Mouse (Mus musculus) heart, postnatal 4 days (tissue): ENCODE data around the gene Ppp1r12c. TPM values are rescaled to one million over a fixed set of nuclear protein-coding genes. Genes with fewer than 3 reads are reported as not detected.

ENCODE experiments used
- DNase-seq: peaks from one replicate; pipeline ENCODE4 v3.0.0; 2021
- total RNA-seq, 2 experiments: library from RNA; stranded (reverse); gene quantifications; 2 replicates each; pipeline ENCODE4 v1.2.3; 2021

Gene Ppp1r12c
- total RNA-seq, 2 experiments from 2014 or later = 89.8 to 92.3 TPM

- peak; percentile 76 for DNase-seq
Observed at GRCm38 (mm10) chr7:4516332-4517050, 15.0 kb upstream of the Ppp1r12c start, which contains the start of gene Tnnt1. Tnnt1 (minus strand) TSS chr7:4516382.

GRCm38 (mm10) chr7:4515853-4516252, 14.4 kb upstream of the Ppp1r12c start:
- peak; percentile 47 for DNase-seq

- DNase-seq = peak; percentile 71
Observed at GRCm38 (mm10) chr7:4513829-4514712, 12.6 kb upstream of the Ppp1r12c start.

- peak; percentile 67 for DNase-seq
Observed at GRCm38 (mm10) chr7:4513236-4513635, 11.8 kb upstream of the Ppp1r12c start.

GRCm38 (mm10) chr7:4511489-4512224, 10.2 kb upstream of the Ppp1r12c start:
- no peak for DNase-seq

- peak; percentile 94 for DNase-seq
Observed at GRCm38 (mm10) chr7:4509863-4510608, 8.6 kb upstream of the Ppp1r12c start.

- DNase-seq = no peak
Observed at GRCm38 (mm10) chr7:4508739-4509116, 7.2 kb upstream of the Ppp1r12c start.

- DNase-seq = no peak
Observed at GRCm38 (mm10) chr7:4508062-4508738, 6.7 kb upstream of the Ppp1r12c start.

- no peak for DNase-seq
Observed at GRCm38 (mm10) chr7:4507220-4507619, 5.7 kb upstream of the Ppp1r12c start.

GRCm38 (mm10) chr7:4504646-4505435, 3.4 kb upstream of the Ppp1r12c start:
- DNase-seq = no peak

GRCm38 (mm10) chr7:4503858-4504257, 2.4 kb upstream of the Ppp1r12c start:
- DNase-seq = no peak

GRCm38 (mm10) chr7:4503100-4503499, 1.6 kb upstream of the Ppp1r12c start:
- DNase-seq = no peak

- DNase-seq = no peak
Observed at GRCm38 (mm10) chr7:4502421-4503090, 1.1 kb upstream of the Ppp1r12c start.

- peak; percentile 59 for DNase-seq
Observed at GRCm38 (mm10) chr7:4500892-4501471, 498 bp downstream of the Ppp1r12c start.

GRCm38 (mm10) chr7:4499034-4499433, 2.4 kb downstream of the Ppp1r12c start:
- DNase-seq = no peak

- DNase-seq = peak; percentile 85
Observed at GRCm38 (mm10) chr7:4498251-4498650, 3.2 kb downstream of the Ppp1r12c start.

- DNase-seq = no peak
Observed at GRCm38 (mm10) chr7:4497271-4497903, 4.1 kb downstream of the Ppp1r12c start.

- no peak for DNase-seq
Observed at GRCm38 (mm10) chr7:4496468-4496867, 5.0 kb downstream of the Ppp1r12c start.

- no peak for DNase-seq
Observed at GRCm38 (mm10) chr7:4493991-4494390, 7.5 kb downstream of the Ppp1r12c start.
